Mouse (Mus musculus) layer of hippocampus, postnatal 25 days (tissue): ENCODE measurements around the gene Lyrm7. TPM values are rescaled to one million over a fixed set of nuclear protein-coding genes. Genes with fewer than 3 reads are reported as not detected.
"Not testable (repeated sequence)": the region's sequence is repeated elsewhere in the genome, so short reads cannot be mapped to it uniquely, and the experiment has no call there.

Experiments used
- DNase-seq, 2 experiments: peaks; one replicate each; pipeline ENCODE4 v3.0.0; 2022; ENCODE audit warnings: mixed read lengths in 2 of 2, low spot score in 1 of 2; ENCODE audit errors: extremely low spot score in 1 of 2
- total RNA-seq, 2 experiments: library from RNA; stranded (reverse); gene quantifications; 2 replicates each; pipeline ENCODE4 v1.2.3; 2021

Gene Lyrm7
- 10 to 100 TPM; 24.0 to 41.7 TPM for total RNA-seq

GRCm38 (mm10) chr11:54860256-54861038, at the start of gene Lyrm7:
Gene Lyrm7, minus strand, starts transcription at chr11:54860916.
- peak; percentile 92 to 94 for DNase-seq

- no peak for DNase-seq
Measured at GRCm38 (mm10) chr11:54910081-54910665, 49.5 kb upstream of the Lyrm7 start.

DNA sequence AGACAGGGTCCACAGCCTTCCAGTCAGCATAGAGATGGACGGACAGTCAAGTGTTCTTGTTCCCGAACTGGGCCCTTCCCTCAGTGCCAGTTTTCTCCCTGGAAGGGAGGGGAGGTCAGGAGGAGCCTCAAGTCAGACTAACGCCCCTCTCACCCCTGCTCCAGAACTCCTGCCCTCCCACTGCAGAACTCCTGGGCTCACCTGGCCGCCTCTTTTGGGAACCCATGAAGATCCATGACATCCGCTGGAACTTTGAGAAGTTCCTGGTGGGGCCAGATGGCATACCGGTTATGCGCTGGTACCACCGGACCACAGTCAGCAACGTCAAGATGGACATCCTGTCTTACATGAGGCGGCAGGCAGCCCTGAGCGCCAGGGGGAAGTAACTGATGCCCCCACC, 48.6 kb upstream of the Lyrm7 start:
- no peak for DNase-seq

DNA sequence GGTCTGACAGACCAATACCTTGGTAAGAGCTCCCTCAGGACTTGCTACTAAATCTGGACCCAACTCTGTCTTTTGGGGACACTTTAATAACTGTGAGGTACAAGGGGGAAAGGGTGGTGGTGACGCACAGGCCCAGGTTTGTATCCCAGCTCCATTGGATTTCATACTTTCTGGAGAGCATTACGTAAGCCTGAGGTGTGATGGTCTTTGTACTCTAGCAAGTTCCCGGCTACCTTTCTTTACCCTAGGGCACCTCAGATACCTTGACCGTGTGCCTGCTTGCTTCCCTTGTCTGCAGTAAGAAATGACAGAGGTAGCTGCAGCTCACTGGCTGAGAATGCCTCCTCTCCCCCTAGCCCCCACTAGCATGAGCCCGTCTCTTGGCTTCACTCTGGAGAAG, 46.5 kb upstream of the Lyrm7 start:
- no peak for DNase-seq

DNA sequence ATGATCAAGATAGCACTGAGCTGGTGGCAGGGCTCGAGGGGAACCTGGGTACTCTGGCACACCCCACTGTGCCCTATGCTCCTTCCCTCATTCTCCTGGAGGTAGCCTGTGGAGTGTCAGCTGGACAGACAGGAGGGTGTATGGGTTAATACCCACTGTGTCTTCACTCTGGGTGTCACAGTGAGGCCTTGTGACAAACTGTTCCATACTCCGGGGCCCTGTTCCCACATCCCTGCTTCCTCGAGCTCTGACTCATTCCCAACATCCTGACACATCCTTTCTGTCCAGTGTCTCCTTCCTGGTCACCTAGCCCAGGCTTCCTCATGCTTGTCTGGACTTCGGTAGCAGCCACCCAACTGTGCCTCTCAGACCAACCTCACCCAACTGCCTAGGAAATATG, 45.8 kb upstream of the Lyrm7 start:
- no peak for DNase-seq

- no peak for DNase-seq
Measured at GRCm38 (mm10) chr11:54905931-54906330, 45.2 kb upstream of the Lyrm7 start.

GRCm38 (mm10) chr11:54905086-54905485, 44.4 kb upstream of the Lyrm7 start:
- DNase-seq = no peak

DNA sequence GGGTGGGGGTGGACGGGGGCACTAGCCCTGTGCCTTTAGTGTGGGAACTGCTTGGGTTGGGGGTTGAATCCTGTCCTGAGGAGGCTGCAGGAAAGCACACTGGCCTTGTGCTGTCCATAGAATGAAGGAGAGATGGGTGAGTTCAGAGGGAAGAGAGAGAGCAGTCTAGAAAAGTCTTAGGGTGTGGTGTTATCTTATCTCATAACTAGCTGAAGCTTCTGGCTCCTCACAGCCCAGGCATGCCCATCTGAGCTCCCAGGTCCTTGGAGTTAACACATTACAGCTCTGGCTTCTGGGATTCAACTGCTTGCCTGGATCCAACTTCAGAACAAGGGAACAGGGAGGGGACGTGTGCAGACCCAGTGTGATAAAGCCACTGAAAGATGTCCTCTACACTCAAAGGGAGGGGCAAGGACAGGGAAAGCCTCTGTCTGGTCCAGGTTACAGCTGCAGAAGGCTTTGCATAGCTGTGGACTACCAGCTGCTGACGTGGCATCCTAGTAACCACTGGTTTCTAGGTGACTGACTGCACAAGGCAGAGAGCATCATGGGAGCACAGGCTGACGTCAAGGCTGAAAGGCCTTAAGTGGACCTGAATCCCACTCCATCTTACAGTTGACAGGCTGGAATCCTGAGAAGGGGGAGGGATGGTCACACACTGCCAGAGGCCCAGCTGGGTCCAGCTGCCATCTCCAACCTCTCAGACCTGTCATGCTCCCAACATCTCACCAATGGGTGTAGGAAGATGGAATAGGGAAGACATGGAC, 43.4 kb upstream of the Lyrm7 start:
- no peak for DNase-seq

GRCm38 (mm10) chr11:54903339-54903738, 42.6 kb upstream of the Lyrm7 start:
- DNase-seq = no peak

DNA sequence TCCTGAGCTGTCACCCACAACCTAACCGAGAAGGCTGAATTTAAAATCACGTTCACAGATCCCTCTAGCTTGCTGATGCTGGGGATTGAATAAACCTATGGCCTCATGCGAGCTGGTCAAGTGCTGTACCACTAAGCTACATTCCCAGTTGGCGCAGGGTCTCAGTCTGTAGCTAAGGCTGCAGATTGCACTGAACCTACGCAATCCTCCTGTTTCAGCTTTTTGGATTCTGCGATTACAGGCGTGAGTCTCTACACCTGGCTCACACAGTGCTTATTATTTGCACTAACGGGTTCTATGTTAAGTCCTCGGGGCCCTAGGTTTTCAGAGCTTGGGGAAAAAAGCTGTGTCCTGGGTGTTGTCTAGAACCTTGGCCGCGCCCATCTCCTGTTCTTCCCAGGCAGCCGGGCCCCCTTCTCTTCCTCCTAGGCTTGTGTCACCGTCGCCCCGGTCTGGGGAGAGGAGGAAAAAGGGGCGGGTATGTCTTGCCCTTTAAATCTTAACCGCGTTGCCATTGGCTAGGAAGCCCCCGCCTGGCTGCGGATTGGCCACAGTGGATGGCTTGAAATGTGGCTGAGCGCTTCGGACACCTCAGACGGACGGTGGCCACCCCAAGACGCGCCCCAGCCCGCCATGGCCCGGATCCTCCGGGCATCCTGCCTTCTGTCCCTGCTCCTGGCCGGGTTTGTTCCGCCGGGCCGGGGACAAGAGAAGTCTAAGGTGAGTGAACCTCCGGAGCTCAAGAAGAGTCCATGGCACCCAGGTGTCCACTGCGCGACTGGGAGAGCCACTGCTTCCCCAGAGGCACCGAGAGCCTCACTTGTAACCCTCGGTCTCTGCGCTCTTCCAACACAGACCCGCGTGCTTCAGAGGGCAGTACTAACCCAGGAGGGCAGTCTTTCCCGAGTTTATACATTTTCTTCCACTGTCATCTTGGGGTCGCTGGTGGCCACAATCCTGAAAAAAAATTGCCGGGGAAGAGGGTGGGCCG, 41.9 kb upstream of the Lyrm7 start, which contains the start of gene Gpx3:
Gene Gpx3, plus strand, starts transcription at position 121 of the 991 bp plus-strand sequence.
- DNase-seq = peak in 1 of 2 experiments; percentile 28

DNA sequence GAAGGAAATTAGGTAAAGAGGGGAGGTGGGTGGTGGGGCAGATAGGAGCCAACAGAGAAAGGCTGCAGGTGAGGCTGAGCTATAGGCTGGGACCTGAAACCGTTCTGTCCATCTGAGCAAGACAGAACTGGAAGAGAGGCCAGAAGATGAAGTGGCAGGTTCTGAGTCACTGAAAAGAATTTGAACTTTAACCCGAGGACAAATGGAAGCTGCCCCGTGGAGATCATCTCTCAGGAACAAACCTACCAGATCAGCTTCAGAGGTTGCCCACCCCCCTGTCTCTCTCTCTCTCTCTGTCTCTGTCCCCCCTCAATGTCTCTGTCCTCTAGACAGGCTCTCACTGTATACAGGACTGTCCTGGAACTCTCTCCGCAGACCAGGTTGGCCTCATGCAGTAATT, 38.9 kb upstream of the Lyrm7 start:
- DNase-seq = no peak

DNA sequence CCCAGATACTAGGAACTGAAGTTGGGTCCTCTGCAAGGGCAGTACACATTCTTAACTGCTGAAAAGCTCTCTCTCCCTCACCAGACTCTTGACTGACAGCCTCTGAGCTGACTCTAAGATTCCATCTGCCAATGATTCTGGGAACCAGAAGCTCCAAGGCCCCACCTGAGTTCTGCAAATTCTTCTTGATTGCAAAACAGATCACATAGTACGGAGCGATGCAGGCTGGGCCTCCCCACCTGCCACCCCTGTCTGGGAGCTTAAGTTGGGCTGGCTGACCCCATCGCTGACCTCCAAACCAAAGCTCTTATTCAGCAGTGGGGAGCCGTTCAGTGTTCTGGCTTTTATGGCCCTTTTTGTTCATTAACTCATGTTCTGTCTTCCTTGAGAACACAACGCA, 36.8 kb upstream of the Lyrm7 start:
- DNase-seq = no peak

GRCm38 (mm10) chr11:54896646-54897045, 35.9 kb upstream of the Lyrm7 start:
- not testable (repeated sequence) for DNase-seq

DNA sequence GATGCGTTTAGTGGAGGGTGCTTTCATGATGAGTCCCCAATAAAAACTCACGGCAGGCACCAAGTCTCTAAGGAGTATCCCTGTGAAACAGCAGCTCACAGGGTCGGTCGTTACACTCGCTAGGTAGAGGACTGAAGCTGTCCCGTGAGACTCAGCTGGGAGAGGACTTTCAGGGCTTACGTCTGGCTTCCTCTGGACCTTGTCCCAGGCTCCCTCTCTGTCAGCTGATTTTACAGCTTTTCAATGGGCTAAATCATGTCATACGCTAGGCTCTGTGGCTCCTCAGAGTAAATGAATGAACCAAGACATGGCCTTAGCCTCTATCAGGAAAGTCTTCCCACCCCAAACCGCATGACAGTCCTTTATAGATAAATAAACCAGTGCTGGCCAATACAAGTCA, 33.9 kb upstream of the Lyrm7 start:
- DNase-seq = no peak

GRCm38 (mm10) chr11:54892091-54892490, 31.4 kb upstream of the Lyrm7 start:
- no peak for DNase-seq

- DNase-seq = no peak
Measured at GRCm38 (mm10) chr11:54891341-54891740, 30.6 kb upstream of the Lyrm7 start.

- DNase-seq = no peak
Measured at GRCm38 (mm10) chr11:54887927-54888326, 27.2 kb upstream of the Lyrm7 start.

- no peak for DNase-seq
Measured at GRCm38 (mm10) chr11:54885406-54885805, 24.7 kb upstream of the Lyrm7 start.

DNA sequence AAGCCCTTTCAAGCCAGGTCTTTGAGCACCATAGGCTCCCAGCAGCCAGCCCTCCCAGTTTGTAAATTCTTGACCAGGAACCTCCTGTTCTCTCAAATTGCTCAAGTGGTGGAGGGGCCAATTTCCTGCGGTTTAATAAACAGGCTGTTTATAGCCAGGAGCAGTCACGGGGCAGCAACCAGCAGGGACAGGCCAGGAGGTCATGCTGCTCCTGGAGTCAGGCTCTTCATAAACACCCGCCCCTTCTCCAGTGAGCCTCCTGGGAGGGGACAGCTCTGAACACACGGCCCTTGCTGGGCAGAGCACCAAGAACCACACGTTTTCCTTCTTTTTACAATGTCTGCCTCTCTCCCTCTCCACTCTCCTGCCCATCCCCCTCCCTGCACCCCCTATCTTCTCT, 24.2 kb upstream of the Lyrm7 start:
- DNase-seq = no peak

- no peak for DNase-seq
Measured at GRCm38 (mm10) chr11:54884197-54884828, 23.6 kb upstream of the Lyrm7 start.
